ENCODE assay signal across 15 mouse cellular contexts in the genomic region with DNA sequence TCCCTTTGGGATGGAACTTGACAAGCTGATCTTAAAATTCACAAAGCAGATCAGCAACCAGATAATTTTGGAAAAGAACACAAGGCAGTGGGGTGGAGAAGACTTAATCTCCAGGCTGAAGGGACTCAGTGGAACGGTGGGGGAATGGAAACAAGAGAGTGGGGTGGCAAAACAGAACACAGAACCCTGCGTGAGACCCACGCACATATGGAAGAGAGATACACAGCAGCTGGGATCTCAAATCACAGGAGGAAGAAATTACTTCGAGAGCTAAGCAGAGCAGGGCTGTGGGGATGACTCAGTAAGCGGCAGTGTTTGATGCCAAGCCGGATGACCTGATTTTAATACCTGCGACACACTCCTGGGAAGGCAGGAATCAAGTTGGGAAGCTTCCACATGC.
DNase-seq lines count a peak whose midpoint lies in the region; ATAC-seq lines count a peak whose summit lies in the region.
"Had no signal": no experiment of that assay in that cellular context is flagged by ENCODE, and none has a peak within 500 bp of the region (broad histone marks: within the 10 kb centered on the region; RNA-seq: fewer than 3 reads in every experiment).

No protein-coding gene starts in this region.

- H3K4me3 ChIP-seq in neural tube, embryonic 15.5 days (replicated peaks) = no peak overlapping the region
- H3K4me3 ChIP-seq: embryonic facial prominence, embryonic 15.5 days; forebrain, embryonic 15.5 days; megakaryocyte, embryonic 14.5 days had no signal

- no peak overlapping the region for H3K4me2 ChIP-seq in neural tube, embryonic 15.5 days
- H3K4me2 ChIP-seq: embryonic facial prominence, embryonic 15.5 days; forebrain, embryonic 15.5 days had no signal

- WGBS in neural tube, embryonic 15.5 days = 79% methylated on average over 7 of the region's 7 CpGs

- intact Hi-C loops in heart, postnatal 36 days (cut with DNase I) = no loop called here

- no peaks in the 10 kb centered on the region for H3K9me3 ChIP-seq in neural tube, embryonic 15.5 days (replicated peaks)
- H3K9me3 ChIP-seq: embryonic facial prominence, embryonic 15.5 days; forebrain, embryonic 15.5 days; megakaryocyte, embryonic 14.5 days had no signal

- no peak for ATAC-seq in neural tube, embryonic 15.5 days (ENCODE audit: low FRiP score)
- ATAC-seq: CD4-positive, CD25-positive, alpha-beta regulatory T cell, adult 4 months; forebrain, embryonic 15.5 days; inflammation-experienced regulatory T-cells, adult 6 months had no signal

- H3K27me3 ChIP-seq in neural tube, embryonic 15.5 days (replicated peaks) = no peaks in the 10 kb centered on the region
- H3K27me3 ChIP-seq: embryonic facial prominence, embryonic 15.5 days; forebrain, embryonic 15.5 days; megakaryocyte, embryonic 14.5 days had no signal

- DNase-seq in neural tube, embryonic 10.5 days (ENCODE audit: extremely low spot score, low spot score) = peak; percentile 4
- DNase-seq in cerebellum, adult 9-11 months = peak; percentile 72
- DNase-seq in layer of hippocampus, adult 8-10 months (ENCODE audit: low spot score in 2 of 2) = peak; percentile 81 to 85
- peak; percentile 34 to 68 for DNase-seq in right cerebral cortex, postnatal 10 days (ENCODE audit: low spot score in 2 of 2)
- no peak for DNase-seq in gastrocnemius, postnatal 4 days (ENCODE audit: low spot score in 2 of 2)
- DNase-seq in adrenal gland, postnatal 4 days (ENCODE audit: low spot score in 2 of 2) = no peak
- DNase-seq in heart, postnatal 36 days = no peak
- DNase-seq: heart, postnatal 14 days had no signal

- H3K4me1 ChIP-seq in neural tube, embryonic 15.5 days = no peaks in the 10 kb centered on the region
- H3K4me1 ChIP-seq: forebrain, embryonic 15.5 days had no signal

- no peak overlapping the region for H3K9ac ChIP-seq in neural tube, embryonic 15.5 days (replicated peaks)
- H3K9ac ChIP-seq: embryonic facial prominence, embryonic 15.5 days; forebrain, embryonic 15.5 days; liver, embryonic 14.5 days had no signal

- no peaks in the 10 kb centered on the region for H3K36me3 ChIP-seq in neural tube, embryonic 15.5 days
- H3K36me3 ChIP-seq: embryonic facial prominence, embryonic 15.5 days; forebrain, embryonic 15.5 days had no signal

- H3K27ac ChIP-seq in neural tube, embryonic 15.5 days (replicated peaks) = no peak overlapping the region
- H3K27ac ChIP-seq: embryonic facial prominence, embryonic 15.5 days; forebrain, embryonic 15.5 days; liver, embryonic 14.5 days had no signal

Comparison
In these comparisons a context has a peak if more than half of its experiments do, and no peak if none do; other contexts are left out.
1. DNase-seq: peak in neural tube, embryonic 10.5 days (single experiment), cerebellum, adult 9-11 months (single experiment), layer of hippocampus, adult 8-10 months (2 of 2) and right cerebral cortex, postnatal 10 days (2 of 2); none in gastrocnemius, postnatal 4 days (0 of 2), adrenal gland, postnatal 4 days (0 of 2) and heart, postnatal 36 days (0 of 2).